Mouse (Mus musculus): ENCODE results near the gene Ccnd3. TPM values are rescaled to one million over a fixed set of nuclear protein-coding genes. Genes with fewer than 3 reads are reported as not detected.
A peak's percentile ranks its signal among the peaks of the same experiment; 100 is the strongest.

Ccnd3 gene
- polyA plus RNA-seq, 1 experiment: 164 TPM

DNA sequence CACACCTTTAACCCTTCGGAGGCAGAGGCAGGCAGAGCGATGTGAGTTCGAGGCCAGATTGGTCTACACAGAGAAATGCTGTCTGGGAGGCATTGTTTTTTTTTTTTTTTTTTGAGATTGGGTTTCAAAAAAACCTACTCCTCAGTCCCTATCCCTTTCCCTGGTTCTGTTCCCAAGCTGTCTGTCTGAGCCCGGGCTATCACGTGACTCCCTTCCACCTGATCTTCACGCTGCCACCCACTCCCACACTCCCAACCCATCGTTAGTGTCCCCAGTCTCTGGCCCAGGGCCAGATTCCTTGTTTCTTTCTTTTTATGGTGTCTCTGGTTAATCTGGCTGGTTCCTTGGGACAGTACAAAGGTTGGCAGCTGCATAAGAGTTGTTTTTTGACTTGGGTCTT, 46.2 kb downstream of the Ccnd3 start:
- no peak for DNase-seq (ENCODE audit: low read depth)

- no peak for DNase-seq (ENCODE audit: low read depth)
Measured at GRCm38 (mm10) chr17:47552994-47553393, 48.1 kb downstream of the Ccnd3 start.

DNA sequence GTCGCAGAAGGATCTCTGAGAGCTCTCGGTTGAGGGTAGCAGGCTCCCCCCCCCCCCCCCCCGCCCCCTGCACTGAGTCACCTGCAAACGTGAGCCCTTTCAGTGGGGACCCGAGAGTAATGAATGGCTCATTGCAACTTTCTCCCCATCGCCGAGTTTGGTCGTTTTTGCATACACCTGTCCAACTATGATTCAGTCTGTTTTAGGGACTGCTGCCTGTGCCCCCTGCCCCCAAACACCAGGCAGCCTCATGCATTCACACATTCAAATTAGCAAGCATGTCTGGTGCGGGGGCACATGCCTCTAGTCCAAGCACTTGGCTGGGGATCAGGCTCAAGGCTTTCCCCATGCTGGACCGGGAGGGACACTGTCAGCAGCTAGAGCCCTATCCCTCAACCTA, 49.8 kb downstream of the Ccnd3 start:
- no peak for DNase-seq (ENCODE audit: low read depth)

DNA sequence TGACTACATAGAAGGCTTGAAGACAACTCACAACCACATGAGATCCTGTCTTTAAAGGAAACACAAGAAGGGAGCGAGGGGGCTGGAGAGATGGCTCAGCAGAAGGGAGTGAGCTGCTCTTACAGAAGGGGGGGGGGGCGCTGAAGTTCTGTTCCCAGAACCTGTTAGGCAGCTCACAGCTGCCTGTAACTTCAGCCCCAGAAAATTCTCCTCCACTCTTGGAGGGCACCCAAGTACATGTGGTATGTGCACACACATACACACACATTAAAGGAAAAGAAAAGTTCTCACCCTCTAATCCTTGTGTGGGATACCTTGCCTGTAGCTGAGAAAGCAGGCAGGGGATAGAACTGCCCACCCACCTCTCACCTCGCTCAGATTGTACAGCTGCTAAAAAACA, 52.3 kb downstream of the Ccnd3 start:
- DNase-seq (ENCODE audit: low read depth): no peak

- no peak for DNase-seq (ENCODE audit: low read depth)
Measured at GRCm38 (mm10) chr17:47559726-47560125, 54.9 kb downstream of the Ccnd3 start.

DNA sequence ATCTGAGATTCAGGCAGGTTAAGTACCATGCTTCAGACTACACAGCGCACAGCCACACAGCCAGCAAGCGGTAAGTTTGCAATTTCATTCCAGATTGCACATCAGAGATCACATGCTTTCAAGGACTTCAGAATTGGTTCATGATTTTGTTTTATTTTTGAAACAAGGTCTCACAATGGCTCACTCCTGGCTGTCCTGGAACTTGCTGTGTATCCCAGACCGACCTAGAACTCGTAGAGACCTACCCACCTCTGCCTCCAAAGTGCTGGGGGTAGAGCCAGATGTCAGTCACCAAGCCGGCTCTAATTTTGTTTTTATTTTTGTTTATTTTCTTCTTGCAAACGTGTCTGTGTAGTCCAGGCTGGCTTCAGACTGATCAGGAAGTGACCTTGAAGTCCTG, 58.0 kb downstream of the Ccnd3 start:
- DNase-seq (ENCODE audit: low read depth): no peak

GRCm38 (mm10) chr17:47564612-47565011, 59.8 kb downstream of the Ccnd3 start:
- DNase-seq (ENCODE audit: low read depth): no peak

DNA sequence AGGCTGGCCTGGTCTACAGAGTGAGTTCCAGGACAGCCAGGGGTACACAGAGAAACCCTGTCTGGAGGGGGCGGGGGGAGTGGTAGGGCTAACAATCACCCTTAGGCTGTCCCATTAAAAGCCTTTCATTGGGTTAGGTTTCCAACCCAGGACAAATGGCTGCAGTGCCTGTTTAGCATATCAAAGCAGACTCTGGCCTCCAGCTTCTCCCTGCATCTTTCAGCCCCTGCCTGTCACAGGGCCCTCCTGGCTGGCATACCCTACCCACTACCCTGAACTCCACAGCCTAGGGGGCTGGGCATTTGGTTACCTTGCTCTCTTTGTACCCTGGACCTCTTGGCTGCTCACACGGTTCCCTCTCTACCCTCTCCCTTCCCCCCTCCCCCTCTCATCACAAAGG, 61.3 kb downstream of the Ccnd3 start:
- DNase-seq (ENCODE audit: low read depth): no peak

DNA sequence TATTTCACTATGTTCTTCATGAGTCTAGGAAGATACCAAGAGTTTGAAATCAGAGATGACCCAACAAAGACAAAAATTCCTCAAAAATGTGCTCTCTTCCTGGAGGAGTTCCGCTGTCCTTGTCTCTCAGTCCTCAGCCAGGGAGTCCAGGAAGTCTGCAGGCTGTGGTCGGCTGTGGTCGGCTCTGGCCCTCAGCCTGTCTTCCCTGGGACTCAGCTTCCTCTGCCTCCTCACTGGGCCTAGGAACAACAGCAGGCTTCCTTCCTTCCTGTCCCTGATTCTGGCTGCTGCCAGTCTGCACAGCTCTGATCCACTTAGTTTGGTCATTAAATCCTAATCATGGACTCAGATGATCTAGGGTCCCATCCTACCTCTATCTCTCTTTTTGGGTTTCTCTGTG, 62.4 kb downstream of the Ccnd3 start:
- no peak for DNase-seq (ENCODE audit: low read depth)

GRCm38 (mm10) chr17:47568389-47568788, 63.5 kb downstream of the Ccnd3 start:
- no peak for DNase-seq (ENCODE audit: low read depth)

DNA sequence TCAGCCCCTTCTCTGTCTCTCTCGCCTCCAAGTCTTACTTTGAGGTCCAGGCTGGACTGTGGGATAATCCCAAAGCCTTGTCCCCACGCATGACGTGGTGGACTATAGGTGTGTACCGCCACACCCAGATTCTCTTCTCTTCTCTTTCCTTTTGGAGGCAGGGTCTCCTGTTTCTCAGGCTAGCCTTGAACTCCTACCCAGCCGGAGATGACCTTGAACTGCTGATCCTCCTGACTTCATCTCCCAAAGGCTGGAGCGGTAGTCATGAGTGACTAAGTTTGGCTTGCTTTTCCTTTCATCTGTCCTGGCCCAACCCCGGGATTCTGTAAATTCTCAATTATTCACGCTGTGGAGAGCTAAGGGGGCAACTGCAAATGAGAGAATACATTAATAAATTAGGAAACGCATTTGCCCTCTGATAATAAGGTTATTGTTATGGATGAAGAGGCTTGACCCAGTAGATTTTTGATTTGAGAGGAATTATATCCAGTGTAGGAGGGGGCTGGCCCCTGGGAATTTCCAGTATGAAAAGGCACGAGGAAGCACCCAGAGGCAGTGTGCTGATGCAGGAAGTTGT, 64.2 kb downstream of the Ccnd3 start:
- DNase-seq (ENCODE audit: low read depth): no peak

- no peak for DNase-seq (ENCODE audit: low read depth)
Measured at GRCm38 (mm10) chr17:47571621-47572020, 66.8 kb downstream of the Ccnd3 start.

DNA sequence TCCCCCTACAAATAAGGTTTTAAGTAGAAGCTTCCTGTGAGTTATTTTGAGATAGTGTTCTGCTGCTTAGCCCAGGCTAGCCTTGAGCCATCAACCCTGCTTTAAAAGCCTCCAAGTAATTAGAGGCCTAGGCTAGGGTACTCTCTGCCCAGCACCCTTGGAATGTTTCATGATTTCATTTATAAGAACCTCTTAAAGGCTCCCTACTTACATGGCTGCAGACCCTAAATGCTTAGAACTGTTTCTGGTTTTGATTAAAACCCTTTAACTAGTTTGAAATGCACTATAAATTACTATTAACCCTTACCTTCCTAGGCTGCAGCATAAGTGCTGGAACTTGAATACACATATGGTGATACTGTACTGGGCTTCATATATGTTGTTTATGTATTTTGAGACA, 67.6 kb downstream of the Ccnd3 start:
- DNase-seq (ENCODE audit: low read depth): no peak

- no peak for DNase-seq (ENCODE audit: low read depth)
Measured at GRCm38 (mm10) chr17:47574028-47574427, 69.2 kb downstream of the Ccnd3 start.

- DNase-seq (ENCODE audit: low read depth): no peak
Measured at GRCm38 (mm10) chr17:47574830-47575229, 70.0 kb downstream of the Ccnd3 start.

GRCm38 (mm10) chr17:47578655-47579054, 73.8 kb downstream of the Ccnd3 start:
- DNase-seq (ENCODE audit: low read depth): no peak

GRCm38 (mm10) chr17:47580962-47581361, 76.1 kb downstream of the Ccnd3 start:
- DNase-seq (ENCODE audit: low read depth): no peak

DNA sequence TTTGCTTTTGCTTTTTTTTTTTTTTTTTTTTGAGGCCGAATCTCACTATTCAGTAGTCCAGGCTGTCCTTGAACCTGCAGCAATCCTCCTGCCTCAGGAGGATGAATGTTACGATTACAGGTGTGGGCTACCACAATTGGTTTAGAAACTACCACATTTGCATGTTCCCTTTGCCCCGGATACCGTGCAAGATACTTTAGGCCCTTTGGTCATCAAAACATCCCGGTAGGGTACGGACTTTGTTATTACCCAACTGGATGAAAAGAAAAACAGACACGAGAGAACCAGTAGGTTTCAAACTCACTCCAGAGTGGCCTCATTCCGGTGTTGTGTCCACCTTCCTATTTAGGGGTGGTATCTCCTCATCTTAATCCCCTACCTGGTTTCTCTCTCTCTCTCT, 83.7 kb downstream of the Ccnd3 start:
- DNase-seq (ENCODE audit: low read depth): no peak

DNA sequence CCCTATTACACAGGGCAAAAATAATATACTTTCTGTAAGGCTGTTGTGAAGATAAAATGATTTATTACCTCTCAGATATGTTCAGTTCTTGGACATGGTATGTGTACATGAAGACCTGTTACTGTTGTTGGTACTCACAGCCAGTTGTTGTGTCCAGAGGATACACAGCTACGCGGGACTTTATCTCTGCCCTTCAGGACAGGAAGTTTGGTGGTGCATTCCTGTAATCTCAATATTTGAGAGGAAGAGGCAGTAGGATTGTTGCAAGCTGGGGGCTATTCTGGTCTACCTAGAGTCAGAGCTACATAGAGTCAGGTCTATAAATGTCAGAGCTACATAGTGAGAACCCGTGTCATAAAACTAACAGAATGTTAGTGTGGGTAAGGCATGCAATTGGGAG, 86.2 kb downstream of the Ccnd3 start:
- no peak for DNase-seq (ENCODE audit: low read depth)

DNA sequence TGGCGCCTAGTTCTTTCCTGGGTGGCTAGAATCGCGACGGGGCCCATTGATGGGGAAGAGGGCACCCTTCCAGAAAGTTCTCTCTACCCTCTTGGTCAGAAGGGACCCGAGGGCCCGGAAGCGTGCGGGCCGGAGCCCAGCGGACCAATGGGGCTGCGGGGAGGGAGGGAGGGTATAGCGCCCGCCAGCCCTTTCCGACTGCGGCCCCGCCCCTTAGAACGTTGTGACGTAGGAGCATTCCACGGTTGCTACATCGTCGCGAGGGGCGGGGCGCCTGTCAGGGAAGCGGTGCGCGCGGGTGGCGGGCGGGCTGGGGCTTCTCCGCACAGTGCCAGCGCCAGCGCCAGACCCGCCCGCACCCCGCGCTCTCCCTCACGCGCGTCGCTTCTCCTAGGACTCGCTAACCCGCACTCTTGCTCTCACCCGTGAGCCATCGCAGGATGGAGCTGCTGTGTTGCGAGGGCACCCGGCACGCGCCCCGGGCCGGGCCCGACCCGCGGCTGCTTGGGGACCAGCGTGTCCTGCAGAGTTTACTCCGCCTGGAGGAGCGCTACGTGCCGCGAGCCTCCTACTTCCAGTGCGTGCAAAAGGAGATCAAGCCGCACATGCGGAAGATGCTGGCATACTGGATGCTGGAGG, 88.5 kb downstream of the Ccnd3 start:
- DNase-seq (ENCODE audit: low read depth): peak; percentile 44

DNA sequence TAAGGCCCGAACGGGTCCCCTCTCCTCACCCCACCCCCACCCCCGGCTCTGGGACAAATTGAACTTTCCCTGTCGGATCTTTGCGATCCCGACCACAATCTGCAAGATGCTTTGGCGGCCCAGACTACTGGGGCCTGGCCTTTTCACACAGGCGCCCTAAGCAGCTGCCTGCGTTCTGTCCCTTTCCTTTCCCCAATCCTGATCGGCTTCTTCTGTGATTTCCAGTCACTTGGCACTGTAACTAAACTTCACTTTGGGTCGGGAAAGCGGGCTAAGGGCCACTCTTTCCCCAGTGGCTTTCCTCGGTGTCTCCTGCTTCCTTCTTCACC, 89.0 kb downstream of the Ccnd3 start:
- no peak for DNase-seq (ENCODE audit: low read depth)

DNA sequence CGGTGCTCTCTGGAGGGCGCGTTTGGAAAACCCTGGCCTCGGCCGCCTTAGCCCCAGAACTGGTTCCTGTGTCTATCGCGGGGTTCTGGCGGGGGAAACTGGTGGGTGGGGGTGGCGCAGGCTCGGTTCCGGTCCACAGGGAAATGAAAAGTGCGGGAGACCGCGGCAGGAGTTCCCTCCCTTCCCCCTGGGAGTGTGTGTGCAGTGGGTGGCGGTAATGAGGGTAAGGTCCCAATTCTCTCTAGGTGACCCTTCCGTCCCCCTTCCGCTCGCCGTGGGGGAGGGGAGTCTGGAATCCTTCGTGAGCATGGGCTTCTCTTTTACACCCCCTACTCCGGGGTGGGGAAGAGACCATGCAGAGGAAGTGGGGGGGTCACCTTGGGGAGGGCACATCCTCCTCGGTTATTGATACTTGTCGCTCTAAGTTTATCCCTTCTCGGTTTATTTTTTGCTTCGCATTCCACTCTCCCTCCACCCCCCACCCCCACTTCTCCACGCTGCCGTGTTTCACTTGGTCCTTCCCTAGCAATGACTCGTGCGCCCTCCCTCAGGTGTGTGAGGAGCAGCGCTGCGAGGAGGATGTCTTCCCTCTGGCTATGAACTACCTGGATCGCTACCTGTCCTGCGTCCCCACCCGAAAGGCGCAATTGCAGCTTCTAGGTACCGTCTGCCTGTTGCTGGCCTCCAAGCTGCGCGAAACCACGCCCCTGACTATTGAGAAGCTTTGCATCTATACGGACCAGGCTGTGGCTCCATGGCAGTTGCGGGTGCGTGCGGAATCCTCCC, 89.5 kb downstream of the Ccnd3 start:
- DNase-seq (ENCODE audit: low read depth): no peak

DNA sequence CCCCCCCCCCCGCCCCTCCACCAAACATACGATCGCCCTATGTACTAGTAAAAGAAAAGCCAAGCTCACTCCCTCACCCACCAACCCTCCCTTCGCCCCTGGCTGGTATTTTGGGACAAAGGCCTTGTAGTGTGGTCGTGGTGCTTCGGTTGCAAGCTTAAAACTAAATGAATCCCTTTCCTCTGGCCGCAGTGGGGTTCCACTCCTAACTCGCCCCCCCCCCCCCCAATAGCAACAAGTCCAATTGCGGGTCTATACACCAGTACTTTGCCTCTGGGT, 90.1 kb downstream of the Ccnd3 start:
- no peak for DNase-seq (ENCODE audit: low read depth)
